12 mouse cellular contexts compared by ENCODE assay signal in the genomic region with DNA sequence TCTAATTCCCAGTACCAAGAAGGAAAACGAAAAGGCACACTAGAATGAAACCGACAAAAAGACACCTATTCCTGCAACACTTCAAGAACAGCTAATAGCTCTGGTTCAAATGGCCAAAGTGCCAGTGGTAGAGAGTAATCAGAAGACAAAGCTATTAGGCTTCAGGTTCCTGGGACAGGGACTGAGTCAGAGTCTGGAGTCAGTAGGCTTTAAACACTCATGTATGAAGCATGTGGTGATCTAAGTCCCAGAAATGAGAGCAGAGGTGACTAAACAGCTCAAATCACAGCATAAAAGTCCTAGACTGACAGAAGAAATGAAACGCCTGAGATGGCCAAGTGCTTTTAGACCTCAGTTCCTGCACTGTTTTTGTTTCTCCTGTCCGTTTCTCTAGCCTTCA.
"Had no signal": no experiment of that assay in that cellular context is flagged by ENCODE, and none has a peak within 500 bp of the region (broad histone marks: within the 10 kb centered on the region; RNA-seq: fewer than 3 reads in every experiment).

No protein-coding gene starts in this region.

- DNase-seq: liver, postnatal 0 days; lung, adult 2 months; lung, postnatal 14 days; lung, postnatal 36 days; retina, postnatal 1 day; right cerebral cortex, adult 18-20 months; right cerebral cortex, postnatal 14 days; right cerebral cortex, postnatal 4 days; spleen, adult 18-20 months; thymus, adult 18-20 months; thymus, postnatal 14 days; thymus, postnatal 36 days had no signal
